Mouse (Mus musculus) MEL (cell line): Measurements from ENCODE around the gene Brwd1. TPM values are rescaled to one million over a fixed set of nuclear protein-coding genes. Genes with fewer than 3 reads are reported as not detected.

Source experiments
- DNase-seq: peaks from one replicate; pipeline ENCODE4 v3.0.0; 2011; ENCODE audit warnings: low read depth, low spot score
- H3K27ac ChIP-seq: 2 replicates; pipeline ENCODE4 v1.5.1; 2012; ENCODE audit warnings: low read depth, mild to moderate bottlenecking, control low read depth, low read length, moderate library complexity; ENCODE audit not compliant: control insufficient read depth
- H3K27me3 ChIP-seq, 2 experiments: fragments of 150-350 bp in 1 of 2; sonication (generic) in 1 of 2; 2 replicates each; pipeline ENCODE4 v1.6.1; 2012; ENCODE audit warnings: low read length in 2 of 2, mild to moderate bottlenecking in 2 of 2, improper control_type of control experiment in 1 of 2, moderate library complexity in 1 of 2; ENCODE audit not compliant: insufficient read depth in 2 of 2, control insufficient read depth in 1 of 2
- H3K36me3 ChIP-seq, 2 experiments: 2 replicates each; pipeline ENCODE4 v1.6.1; 2012 to 2014; ENCODE audit warnings: low read length in 2 of 2, improper control_type of control experiment in 1 of 2, inconsistent platforms in 1 of 2, mild to moderate bottlenecking in 1 of 2; ENCODE audit not compliant: insufficient read depth in 2 of 2, control insufficient read depth in 1 of 2
- H3K4me1 ChIP-seq, 2 experiments: fragments of 150-350 bp in 1 of 2; sonication (generic) in 1 of 2; 2 replicates each; pipeline ENCODE4 v1.6.1; 2012; ENCODE audit warnings: low read length in 2 of 2, improper control_type of control experiment in 1 of 2, mild to moderate bottlenecking in 1 of 2; ENCODE audit not compliant: insufficient read depth in 2 of 2, control insufficient read depth in 1 of 2
- H3K4me3 ChIP-seq, 2 experiments: fragments of 150-350 bp in 1 of 2; sonication (generic) in 1 of 2; 2 replicates each; pipeline ENCODE4 v1.5.1; 2012; ENCODE audit warnings: low read depth in 2 of 2, low read length in 2 of 2, mild to moderate bottlenecking in 2 of 2, moderate library complexity in 2 of 2, control low read depth in 1 of 2, improper control_type of control experiment in 1 of 2; ENCODE audit not compliant: control insufficient read depth in 1 of 2, insufficient read depth in 1 of 2
- H3K79me2 ChIP-seq: 2 replicates; pipeline ENCODE4 v1.6.1; 2012; ENCODE audit warnings: mild to moderate bottlenecking, low read length, moderate library complexity; ENCODE audit not compliant: control insufficient read depth, poor library complexity, insufficient read depth
- H3K9ac ChIP-seq: 2 replicates; pipeline ENCODE4 v1.6.1; 2012; ENCODE audit warnings: low read depth, mild to moderate bottlenecking, control low read depth, low read length, moderate library complexity; ENCODE audit not compliant: control insufficient read depth, poor library complexity, severe bottlenecking
- H3K9me3 ChIP-seq: fragments of 150-350 bp; sonication (generic); replicated peaks from 2 replicates; pipeline ENCODE4 v1.6.1; 2012; ENCODE audit warnings: mild to moderate bottlenecking, low read length, improper control_type of control experiment, moderate library complexity; ENCODE audit not compliant: insufficient read depth
- BHLHE40 ChIP-seq: IDR thresholded peaks from 2 replicates; pipeline ENCODE4 v1.6.1; 2012; ENCODE audit warnings: low read depth, mild to moderate bottlenecking, inconsistent platforms, low read length, improper control_type of control experiment, borderline replicate concordance
- CHD1 ChIP-seq: IDR thresholded peaks from 2 replicates; pipeline ENCODE4 v1.6.1; 2012; ENCODE audit warnings: low read depth, mild to moderate bottlenecking, inconsistent platforms, low read length, improper control_type of control experiment
- CHD2 ChIP-seq: IDR thresholded peaks from 2 replicates; pipeline ENCODE4 v1.6.1; 2011; ENCODE audit warnings: low read length, improper control_type of control experiment
- CTCF ChIP-seq, 3 experiments: IDR thresholded peaks in 2 of 3; conservative IDR thresholded peaks in 1 of 3; 2 replicates each; pipeline ENCODE4 v1.5.1; 2011 to 2012; ENCODE audit warnings: low read length in 3 of 3, low read depth in 2 of 3, mild to moderate bottlenecking in 2 of 3, improper control_type of control experiment in 1 of 3, inconsistent platforms in 1 of 3, mixed read lengths in 1 of 3, moderate library complexity in 1 of 3; ENCODE audit not compliant: control insufficient read depth in 1 of 3, insufficient read depth in 1 of 3, poor library complexity in 1 of 3, severe bottlenecking in 1 of 3
- ELF1 ChIP-seq: IDR thresholded peaks from 2 replicates; pipeline ENCODE4 v1.6.1; 2014; ENCODE audit warnings: low read depth, mild to moderate bottlenecking, inconsistent platforms, low read length, improper control_type of control experiment, moderate library complexity
- EP300 ChIP-seq, 2 experiments: IDR thresholded peaks; 2 replicates each; pipeline ENCODE4 v1.6.1; 2011; ENCODE audit warnings: improper control_type of control experiment in 2 of 2, low read length in 2 of 2, low read depth in 1 of 2, mild to moderate bottlenecking in 1 of 2
- GABPA ChIP-seq: IDR thresholded peaks from 2 replicates; pipeline ENCODE4 v1.6.1; 2012; ENCODE audit warnings: low read depth, mild to moderate bottlenecking, inconsistent platforms, low read length, improper control_type of control experiment, moderate library complexity
- GATA1 ChIP-seq: IDR thresholded peaks from 2 replicates; pipeline ENCODE4 v1.6.1; 2011; ENCODE audit warnings: low read depth, low read length, improper control_type of control experiment
- MAFK ChIP-seq: IDR thresholded peaks from 2 replicates; pipeline ENCODE4 v1.6.1; 2011; ENCODE audit warnings: low read depth, mild to moderate bottlenecking, low read length, improper control_type of control experiment, borderline replicate concordance
- MAZ ChIP-seq: IDR thresholded peaks from 2 replicates; pipeline ENCODE4 v1.6.1; 2012; ENCODE audit warnings: low read depth, mild to moderate bottlenecking, inconsistent platforms, low read length, improper control_type of control experiment
- MXI1 ChIP-seq: IDR thresholded peaks from 2 replicates; pipeline ENCODE4 v1.6.1; 2011; ENCODE audit warnings: mild to moderate bottlenecking, low read depth, low read length, improper control_type of control experiment
- MYC ChIP-seq: IDR thresholded peaks from 2 replicates; pipeline ENCODE4 v1.6.1; 2011; ENCODE audit warnings: low read depth, mild to moderate bottlenecking, low read length, improper control_type of control experiment, moderate library complexity
- NRF1 ChIP-seq: IDR thresholded peaks from 2 replicates; pipeline ENCODE4 v1.6.1; 2014; ENCODE audit warnings: low read depth, mild to moderate bottlenecking, inconsistent platforms, low read length, improper control_type of control experiment, moderate library complexity; ENCODE audit not compliant: poor library complexity, insufficient read depth, severe bottlenecking
- RAD21 ChIP-seq: IDR thresholded peaks from 2 replicates; pipeline ENCODE4 v1.6.1; 2011; ENCODE audit warnings: mild to moderate bottlenecking, low read depth, low read length, improper control_type of control experiment
- RCOR1 ChIP-seq: IDR thresholded peaks from 2 replicates; pipeline ENCODE4 v1.6.1; 2012; ENCODE audit warnings: low read depth, mild to moderate bottlenecking, inconsistent platforms, low read length, improper control_type of control experiment
- SIN3A ChIP-seq: IDR thresholded peaks from 2 replicates; pipeline ENCODE4 v1.6.1; 2012; ENCODE audit warnings: low read length, improper control_type of control experiment, inconsistent platforms
- SMC3 ChIP-seq: IDR thresholded peaks from 2 replicates; pipeline ENCODE4 v1.6.1; 2011; ENCODE audit warnings: low read depth, low read length, improper control_type of control experiment
- TAL1 ChIP-seq: IDR thresholded peaks from 2 replicates; pipeline ENCODE4 v1.6.1; 2012; ENCODE audit warnings: mild to moderate bottlenecking, inconsistent platforms, low read length, moderate library complexity, mixed read lengths
- TCF12 ChIP-seq: IDR thresholded peaks from 2 replicates; pipeline ENCODE4 v1.6.1; 2014; ENCODE audit warnings: low read depth, mild to moderate bottlenecking, inconsistent platforms, low read length, improper control_type of control experiment, moderate library complexity
- UBTF ChIP-seq: IDR thresholded peaks from 2 replicates; pipeline ENCODE4 v1.6.1; 2012; ENCODE audit warnings: low read depth, mild to moderate bottlenecking, inconsistent platforms, low read length, improper control_type of control experiment, moderate library complexity, borderline replicate concordance; ENCODE audit not compliant: insufficient read depth
- ZC3H11A ChIP-seq: IDR thresholded peaks from 2 replicates; pipeline ENCODE4 v1.6.1; 2012; ENCODE audit warnings: low read depth, mild to moderate bottlenecking, inconsistent platforms, low read length, improper control_type of control experiment
- ZKSCAN1 ChIP-seq: IDR thresholded peaks from 2 replicates; pipeline ENCODE4 v1.6.1; 2012; ENCODE audit warnings: low read depth, mild to moderate bottlenecking, inconsistent platforms, low read length, improper control_type of control experiment, moderate library complexity
- ZNF384 ChIP-seq: IDR thresholded peaks from 2 replicates; pipeline ENCODE4 v1.6.1; 2012; ENCODE audit warnings: low read depth, mild to moderate bottlenecking, inconsistent platforms, low read length, improper control_type of control experiment
- polyA plus RNA-seq, 2 experiments: library from polyadenylated mRNA; stranded (reverse) in 1 of 2; unstranded in 1 of 2; fragments of >175 nt in 1 of 2; fragments of >200 nt in 1 of 2; gene quantifications; 2 replicates each; pipeline versions ENCODE4 v1.2.1 to v1.2.4; 2012; ENCODE audit warnings: low replicate concordance in 2 of 2, low read depth in 1 of 2; ENCODE audit not compliant: insufficient read length in 2 of 2, insufficient read depth in 1 of 2, missing spikeins in 1 of 2
- total RNA-seq: library from RNA; depleted of rRNA; stranded (reverse); fragments of 300-350 nt; gene quantifications from 2 replicates; pipeline ENCODE4 v1.2.3, GENCODE M21; 2012

Brwd1 gene
- total and polyA plus RNA-seq, 3 experiments: 27.1 to 77.1 (median 41.0) TPM

DNA sequence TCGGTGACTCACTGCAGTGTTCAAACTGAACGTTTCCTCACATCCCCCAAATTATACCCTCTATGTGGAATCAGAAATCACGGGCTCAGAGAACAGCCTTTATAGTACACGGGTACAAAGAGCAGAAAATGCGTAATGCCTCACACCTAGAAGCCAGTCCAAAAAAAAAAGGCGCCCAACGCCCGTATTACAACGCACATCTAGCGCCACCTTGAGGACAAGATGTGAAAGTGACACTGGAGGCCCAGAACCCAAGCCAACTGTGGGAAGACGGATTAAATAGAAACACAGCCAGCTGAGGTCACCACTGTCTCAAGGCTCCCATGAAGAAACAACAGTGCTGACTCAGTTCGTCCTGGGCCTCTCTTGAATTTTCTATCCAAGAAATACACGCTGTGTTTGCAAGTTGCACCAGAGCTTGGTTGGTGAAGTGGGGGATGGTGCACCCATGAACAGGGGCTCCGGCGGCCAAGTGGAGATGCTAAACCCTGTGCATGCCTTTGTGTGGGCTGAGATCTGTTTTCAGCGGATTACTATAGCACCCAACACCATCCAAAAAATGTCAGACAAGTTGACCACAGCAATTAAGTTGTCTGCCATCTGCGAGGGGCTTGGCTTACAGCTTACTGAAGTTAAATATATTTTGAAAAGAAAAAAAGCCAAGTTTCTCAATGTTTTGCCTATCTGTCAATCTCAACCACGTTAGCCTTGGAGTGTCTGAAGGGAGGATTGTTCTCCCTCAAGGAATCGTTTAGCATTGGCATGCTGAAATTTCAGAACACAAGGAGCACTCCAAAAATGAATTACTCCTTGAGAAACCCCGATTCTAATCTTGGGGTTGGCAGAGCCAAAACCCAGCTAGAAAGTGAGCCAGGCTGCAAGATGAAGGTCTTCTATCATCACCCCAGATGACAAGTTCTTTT lies 136.7 kb downstream of the Brwd1 start:
- Histone ChIP-seq H3K27me3 (peaks cover 0 to 2% of the 10 kb centered on the region in 2 experiments; a peak in 1 of 4 replicates), H3K4me3 (no peak overlapping the region)

DNA sequence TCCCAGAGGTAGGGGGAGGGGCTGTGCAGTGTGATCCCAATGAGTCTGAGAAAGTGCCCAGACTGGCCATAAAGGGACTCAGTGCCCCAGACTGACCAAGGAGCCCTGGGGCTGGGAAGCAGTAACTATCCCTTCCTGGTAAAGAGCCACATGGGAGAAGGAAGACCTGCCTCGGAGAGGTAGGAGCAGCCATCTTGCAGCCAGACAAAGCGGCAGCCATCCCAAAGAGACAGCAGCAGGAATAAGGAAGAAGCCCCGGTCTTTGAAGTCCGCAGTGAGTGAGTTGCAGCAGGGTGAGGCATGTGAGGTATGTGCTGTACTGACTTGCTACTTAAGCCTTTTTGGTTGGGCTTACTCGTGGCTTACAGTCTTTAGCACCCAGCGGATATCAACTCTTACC lies 139.1 kb downstream of the Brwd1 start:
- Histone ChIP-seq H3K9ac (no peak overlapping the region), H3K4me3 (no peak overlapping the region)
- TF ChIP-seq MXI1: no peak
- TF ChIP-seq TCF12: no peak
- no peak for TF ChIP-seq MAFK
- no peak for TF ChIP-seq ZC3H11A
- no peak for TF ChIP-seq ZNF384
- TF ChIP-seq SMC3: no peak
- no peak for TF ChIP-seq CHD2
- no peak for TF ChIP-seq GATA1
- no peak for TF ChIP-seq ZKSCAN1
- no peak for TF ChIP-seq SIN3A
- TF ChIP-seq CHD1: no peak
- no peak for TF ChIP-seq TAL1

More for the DNA sequence above, 136.7 kb downstream of the Brwd1 start:
- H3K9me3 ChIP-seq: no peaks in the 10 kb centered on the region
- no peaks in the 10 kb centered on the region for H3K4me1 ChIP-seq
- TF ChIP-seq RAD21 (peak; percentile 98), ZKSCAN1 (0 out of 2 replicates have a peak, but pooled peaks have one; percentile 35), NRF1 (no peak), UBTF (no peak), GABPA (no peak), TCF12 (no peak), ZNF384 (peak; percentile 97), RCOR1 (no peak), BHLHE40 (0 out of 2 replicates have a peak, but pooled peaks have one; percentile 29), EP300 (IDR thresholded peaks at IDR 0.05; ENCODE audit: low read depth in 1 of 2, low read length in 2 of 2) (no peak), MAZ (no peak), MYC (no peak), ZC3H11A (peak; percentile 95), SIN3A (0 out of 2 replicates have a peak, but pooled peaks have one; percentile 36), ELF1 (no peak), SMC3 (peak; percentile 98), CTCF (IDR thresholded peaks at IDR 0.05 in 2 of 3, conservative IDR thresholded peaks at IDR 0.05 in 1 of 3; ENCODE audit: control insufficient read depth in 1 of 3, insufficient read depth in 1 of 3, low read depth in 2 of 3, low read length in 3 of 3, poor library complexity in 1 of 3, severe bottlenecking in 1 of 3) (peak; percentile 81 to 99 (median 87)), MAFK (no peak)
- DNase-seq: peak; percentile 74
- H3K36me3 ChIP-seq: no peaks in the 10 kb centered on the region
- no peaks in the 10 kb centered on the region for H3K79me2 ChIP-seq
- H3K27ac ChIP-seq: no peak overlapping the region
- no peak overlapping the region for H3K9ac ChIP-seq

More for the DNA sequence above, 139.1 kb downstream of the Brwd1 start:
- H3K79me2 ChIP-seq: no peaks in the 10 kb centered on the region
- H3K36me3 ChIP-seq: no peaks in the 10 kb centered on the region
- H3K27me3 ChIP-seq: no peaks in the 10 kb centered on the region; a peak in 1 of 4 replicates
- no peak overlapping the region for H3K27ac ChIP-seq
- H3K4me1 ChIP-seq: no peaks in the 10 kb centered on the region
- no peaks in the 10 kb centered on the region for H3K9me3 ChIP-seq
- DNase-seq: no peak
